ENCODE assay signal across 8 mouse cellular contexts in the genomic region with DNA sequence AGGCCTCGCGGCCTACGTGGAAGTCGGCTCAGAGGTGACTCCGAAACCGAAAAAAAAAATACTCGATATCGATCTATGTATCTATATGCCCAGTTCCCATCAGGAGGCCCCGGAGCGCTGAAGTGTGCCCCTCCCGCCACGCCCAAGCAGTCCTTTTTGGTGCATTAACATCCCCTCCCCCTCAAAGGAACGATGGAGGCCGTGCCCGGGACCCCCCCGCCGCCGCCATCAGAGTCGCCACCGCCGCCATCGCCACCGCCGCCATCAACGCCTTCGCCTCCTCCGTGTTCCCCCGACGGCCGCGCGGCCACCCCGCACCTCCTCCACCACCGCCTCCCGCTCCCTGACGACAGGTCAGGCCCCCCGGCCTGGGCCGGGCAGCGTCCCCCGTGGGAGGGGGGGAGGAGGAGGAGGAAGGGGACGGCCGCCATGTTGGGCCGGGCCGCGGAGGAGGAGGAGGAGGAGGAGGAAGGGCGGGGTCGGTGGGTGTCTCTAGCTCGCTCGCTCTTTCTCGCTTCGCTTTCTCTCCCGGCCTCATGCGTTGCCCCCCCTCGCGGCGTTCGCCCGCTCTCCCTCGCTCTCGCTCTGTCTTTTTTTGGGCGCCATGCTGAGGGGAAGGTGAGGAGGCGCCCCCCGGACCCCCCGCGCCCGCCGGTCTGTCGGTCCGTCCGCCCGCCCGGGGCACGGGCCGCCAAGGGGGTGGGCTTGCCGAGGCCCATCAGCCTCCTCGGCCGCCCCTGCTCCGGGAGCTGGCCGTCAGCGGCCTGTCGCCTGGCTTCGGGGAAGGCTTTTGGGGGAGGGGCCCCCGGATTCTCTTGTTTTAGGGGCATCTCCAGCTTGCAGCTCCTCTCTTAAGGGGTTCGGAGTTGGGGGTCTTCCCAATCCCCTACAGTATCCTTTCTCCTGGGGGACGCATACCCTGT. TPM values are rescaled to one million over a fixed set of nuclear protein-coding genes. Genes with fewer than 3 reads are reported as not detected.
DNase-seq lines count a peak whose midpoint lies in the region.

Zc3h4 (plus strand) TSS at position 222 of the 923 bp plus-strand sequence.

- under 1% methylated on average over 84 of the region's 85 CpGs for WGBS in hindbrain, embryonic 10.5 days

- H3K36me3 ChIP-seq in hindbrain, embryonic 10.5 days, result peaks cover 16% of the 10 kb centered on the region

- H3K4me3 ChIP-seq in hindbrain, embryonic 10.5 days, result peak within 1 kb of the TSS; percentile 90

- no peaks in the 10 kb centered on the region for H3K9me3 ChIP-seq in hindbrain, embryonic 10.5 days

- peaks cover 40% of the 10 kb centered on the region for H3K4me1 ChIP-seq in hindbrain, embryonic 10.5 days (replicated peaks)

- peak within 1 kb of the TSS; percentile 98 for H3K27ac ChIP-seq in hindbrain, embryonic 10.5 days

- H3K27me3 ChIP-seq in hindbrain, embryonic 10.5 days (ENCODE audit: insufficient read depth, poor library complexity, severe bottlenecking), result no peaks in the 10 kb centered on the region

- peak; percentile 95 for DNase-seq in Muller cell, postnatal 12 days (ENCODE audit: inconsistent ontology term)
- DNase-seq in cerebellum, adult 9-11 months, result peak; percentile 92
- DNase-seq in frontal cortex, adult 2 months (ENCODE audit: extremely low spot score in 1 of 2, low spot score in 1 of 2), result peak; percentile 58 to 82
- peak; percentile 93 for DNase-seq in hindbrain, embryonic 10.5 days (ENCODE audit: low spot score)
- peak; percentile 89 to 90 for DNase-seq in layer of hippocampus, postnatal 14 days (ENCODE audit: low spot score in 2 of 2)
- DNase-seq in lung, postnatal 10 days, result peak; percentile 94
- peak; percentile 83 for DNase-seq in ovary, postnatal 14 days (ENCODE audit: low spot score)
- peak; percentile 93 for DNase-seq in thymus, postnatal 10 days (ENCODE audit: low spot score in 2 of 2)

RNA-seq across cellular contexts. Expression of gene Zc3h4, which starts in this region (rescaled TPM):
- 38.9 and 40.0 TPM in 2 replicates for polyA plus RNA-seq in frontal cortex, adult 2 months (2012; rRNA removed)
- polyA plus RNA-seq in hindbrain, embryonic 10.5 days (2016; fragmentation: Nextera tagmentation; extraction: Ambion mirVana), result 20.5 and 23.0 TPM in 2 replicates
- total RNA-seq in layer of hippocampus, postnatal 14 days (2021), result 10 to 100 TPM; 49.0 to 54.2 TPM

Comparison
In these comparisons a context has a peak if more than half of its experiments do, and no peak if none do; other contexts are left out.
1. Peak in every context shown above with its lines: DNase-seq, H3K4me3 ChIP-seq and H3K27ac ChIP-seq.